ENCODE assay signal across 8 mouse cellular contexts in the genomic region with DNA sequence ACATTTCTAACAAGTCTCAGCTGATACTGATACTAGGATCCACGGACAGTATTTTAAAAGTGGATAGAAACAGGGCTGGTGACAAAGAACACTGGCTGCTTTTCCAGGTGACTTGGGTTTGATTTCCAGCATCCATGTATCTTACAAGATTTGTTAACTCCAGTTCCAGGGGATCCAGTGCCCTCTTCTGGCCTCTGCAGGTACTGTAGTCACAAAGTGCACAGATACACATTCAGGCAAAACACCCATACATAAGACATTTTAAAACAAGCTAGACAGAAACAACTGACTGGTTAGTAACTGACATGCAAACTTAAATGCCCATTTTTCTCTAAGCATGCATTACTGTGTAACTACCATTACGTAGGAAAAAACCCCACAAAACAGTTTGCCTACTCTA. TPM values are rescaled to one million over a fixed set of nuclear protein-coding genes. Genes with fewer than 3 reads are reported as not detected.
DNase-seq lines count a peak whose midpoint lies in the region; ATAC-seq and TF ChIP-seq lines count a peak whose summit lies in the region.

No protein-coding gene starts in this region.

- intact Hi-C loops in left cerebral cortex, postnatal 14 days (cut with DNase I) = no loop called here

- peaks cover 21% of the 10 kb centered on the region for H3K36me3 ChIP-seq in kidney, embryonic 16.5 days (ENCODE audit: insufficient read depth, low read length)
- peaks cover 12% of the 10 kb centered on the region for H3K36me3 ChIP-seq in midbrain, postnatal 0 days (ENCODE audit: insufficient read depth, low read length)

- no peak overlapping the region for H3K27ac ChIP-seq in kidney, embryonic 16.5 days (ENCODE audit: low read length)
- H3K27ac ChIP-seq in midbrain, postnatal 0 days (ENCODE audit: low read depth, low read length) = no peak overlapping the region

- 0 out of 2 replicates have a peak overlapping the region, but pooled peaks have one; percentile 77 for H3K4me2 ChIP-seq in kidney, embryonic 16.5 days (replicated peaks; ENCODE audit: low read depth, low read length)
- no peak overlapping the region for H3K4me2 ChIP-seq in midbrain, postnatal 0 days (ENCODE audit: low read depth, low read length, poor library complexity, severe bottlenecking)

- DNase-seq in left cerebral cortex, postnatal 14 days (ENCODE audit: low spot score in 2 of 2) = peak; percentile 39 to 67
- no peak for DNase-seq in left cerebral cortex, adult 9 months (ENCODE audit: low spot score in 2 of 2)
- peak; percentile 45 for DNase-seq in MN1 (ENCODE audit: low spot score)
- peak; percentile 48 to 78 for DNase-seq in cerebellum, postnatal 14 days
- DNase-seq in midbrain, postnatal 0 days (ENCODE audit: low spot score) = no peak
- no peak for DNase-seq in right cerebral cortex, postnatal 25 days

- no peak overlapping the region for H3K9ac ChIP-seq in kidney, embryonic 16.5 days (replicated peaks; ENCODE audit: low read length)
- H3K9ac ChIP-seq in midbrain, postnatal 0 days (replicated peaks; ENCODE audit: low read length, poor library complexity, severe bottlenecking) = no peak overlapping the region

- H3K9me3 ChIP-seq in kidney, embryonic 16.5 days (ENCODE audit: low read length) = no peaks in the 10 kb centered on the region
- H3K9me3 ChIP-seq in midbrain, postnatal 0 days (ENCODE audit: low read length) = no peaks in the 10 kb centered on the region

- no peaks in the 10 kb centered on the region; the same call in 1 of the 2 replicates for H3K27me3 ChIP-seq in kidney, embryonic 16.5 days (ENCODE audit: insufficient read depth, low read length)
- H3K27me3 ChIP-seq in midbrain, postnatal 0 days (ENCODE audit: insufficient read depth, low read length) = peaks cover 5% of the 10 kb centered on the region

- 89% methylated on average over 2 of the region's 2 CpGs for WGBS in kidney, embryonic 16.5 days
- WGBS in midbrain, postnatal 0 days = 91% methylated on average over 2 of the region's 2 CpGs

- H3K4me1 ChIP-seq in kidney, embryonic 16.5 days (ENCODE audit: insufficient read depth, low read length) = peaks cover 9% of the 10 kb centered on the region; the same call in 1 of the 2 replicates
- H3K4me1 ChIP-seq in midbrain, postnatal 0 days (ENCODE audit: insufficient read depth, low read length) = peaks cover 5% of the 10 kb centered on the region; the same call in 1 of the 2 replicates

- TF ChIP-seq CTCF in midbrain, postnatal 0 days (IDR thresholded peaks at IDR 0.05) = peak; percentile 69

- ATAC-seq in kidney, embryonic 16.5 days (ENCODE audit: low FRiP score, low TSS enrichment) = no peak
- no peak for ATAC-seq in midbrain, postnatal 0 days (ENCODE audit: low FRiP score)
- no peak for ATAC-seq in megakaryocyte-erythroid progenitor cell, adult 5-6 weeks (replicated peaks; ENCODE audit: low FRiP score, low TSS enrichment, poor library complexity, severe bottlenecking)

- H3K4me3 ChIP-seq in kidney, embryonic 16.5 days (ENCODE audit: low read length) = no peak overlapping the region
- no peak overlapping the region for H3K4me3 ChIP-seq in midbrain, postnatal 0 days (ENCODE audit: low read depth, low read length)

RNA-seq across cellular contexts. Expression of a gene that starts 1.1 kb away (rescaled TPM):
- total RNA-seq in left cerebral cortex, postnatal 14 days (2021) = 100 to 1,000 TPM in 1 of 2 experiments, 10 to 100 TPM in 1; 87.8 to 109 TPM
- 113 and 120 TPM in 2 replicates for polyA plus RNA-seq in kidney, embryonic 16.5 days (2015; fragmentation: Nextera tagmentation; extraction: Ambion mirVana)
- 90.2 and 141 TPM in 2 replicates for total RNA-seq in midbrain, postnatal 0 days (2014; rRNA removed)
- 62.4 and 63.7 TPM in 2 replicates for polyA plus RNA-seq in midbrain, postnatal 0 days (2015; fragmentation: Nextera tagmentation; extraction: Ambion mirVana)
- total RNA-seq in megakaryocyte-erythroid progenitor cell, adult 5-6 weeks (2014; fragmentation: Nextera tagmentation) = 99.9 and 104 TPM in 2 replicates
- 50.4 and 55.1 TPM in 2 replicates for total RNA-seq in megakaryocyte-erythroid progenitor cell, adult 5-6 weeks (2017)

RNA-seq across cellular contexts. Expression of a gene that starts 4.8 kb away (rescaled TPM):
- under 1 TPM; 0.47 to 0.64 TPM for total RNA-seq in left cerebral cortex, postnatal 14 days (2021)
- 0.92 and 1.2 TPM in 2 replicates for polyA plus RNA-seq in kidney, embryonic 16.5 days (2015; fragmentation: Nextera tagmentation; extraction: Ambion mirVana)
- total RNA-seq in midbrain, postnatal 0 days (2014; rRNA removed) = 0.09 and 0.33 TPM in 2 replicates
- polyA plus RNA-seq in midbrain, postnatal 0 days (2015; fragmentation: Nextera tagmentation; extraction: Ambion mirVana) = 0.12 and 0.28 TPM in 2 replicates
- total RNA-seq in megakaryocyte-erythroid progenitor cell, adult 5-6 weeks (2014; fragmentation: Nextera tagmentation) = not detected in 2 replicates
- total RNA-seq in megakaryocyte-erythroid progenitor cell, adult 5-6 weeks (2017) = 0.05 and 0.46 TPM in 2 replicates

RNA-seq across cellular contexts. Expression of a gene that starts 16.6 kb away (rescaled TPM):
- not detected for total RNA-seq in left cerebral cortex, postnatal 14 days (2021)
- polyA plus RNA-seq in kidney, embryonic 16.5 days (2015; fragmentation: Nextera tagmentation; extraction: Ambion mirVana) = 3.0 and 3.2 TPM in 2 replicates
- total RNA-seq in midbrain, postnatal 0 days (2014; rRNA removed) = not detected in 2 replicates
- polyA plus RNA-seq in midbrain, postnatal 0 days (2015; fragmentation: Nextera tagmentation; extraction: Ambion mirVana) = 0.56 TPM in 1 of 2 replicates, not detected in the other
- total RNA-seq in megakaryocyte-erythroid progenitor cell, adult 5-6 weeks (2014; fragmentation: Nextera tagmentation) = not detected in 2 replicates
- not detected in 2 replicates for total RNA-seq in megakaryocyte-erythroid progenitor cell, adult 5-6 weeks (2017)

RNA-seq across cellular contexts. Expression of a gene that starts 21.8 kb away (rescaled TPM):
- 10 to 100 TPM; 19.3 to 20.1 TPM for total RNA-seq in left cerebral cortex, postnatal 14 days (2021)
- 28.2 and 28.5 TPM in 2 replicates for polyA plus RNA-seq in kidney, embryonic 16.5 days (2015; fragmentation: Nextera tagmentation; extraction: Ambion mirVana)
- 21.0 and 22.8 TPM in 2 replicates for total RNA-seq in midbrain, postnatal 0 days (2014; rRNA removed)
- 23.0 and 23.7 TPM in 2 replicates for polyA plus RNA-seq in midbrain, postnatal 0 days (2015; fragmentation: Nextera tagmentation; extraction: Ambion mirVana)
- total RNA-seq in megakaryocyte-erythroid progenitor cell, adult 5-6 weeks (2014; fragmentation: Nextera tagmentation) = 6.7 and 8.6 TPM in 2 replicates
- total RNA-seq in megakaryocyte-erythroid progenitor cell, adult 5-6 weeks (2017) = 2.7 and 3.7 TPM in 2 replicates

RNA-seq across cellular contexts. Expression of a gene that starts 29.8 kb away (rescaled TPM):
- 10 to 100 TPM; 49.9 to 53.9 TPM for total RNA-seq in left cerebral cortex, postnatal 14 days (2021)
- polyA plus RNA-seq in kidney, embryonic 16.5 days (2015; fragmentation: Nextera tagmentation; extraction: Ambion mirVana) = 161 and 171 TPM in 2 replicates
- total RNA-seq in midbrain, postnatal 0 days (2014; rRNA removed) = 122 and 180 TPM in 2 replicates
- 186 and 195 TPM in 2 replicates for polyA plus RNA-seq in midbrain, postnatal 0 days (2015; fragmentation: Nextera tagmentation; extraction: Ambion mirVana)
- total RNA-seq in megakaryocyte-erythroid progenitor cell, adult 5-6 weeks (2014; fragmentation: Nextera tagmentation) = 202 and 239 TPM in 2 replicates
- total RNA-seq in megakaryocyte-erythroid progenitor cell, adult 5-6 weeks (2017) = 102 and 122 TPM in 2 replicates

Comparison
In these comparisons a context has a peak if more than half of its experiments do, and no peak if none do; other contexts are left out.
1. DNase-seq: peak in left cerebral cortex, postnatal 14 days (2 of 2), MN1 (single experiment) and cerebellum, postnatal 14 days (2 of 2); none in left cerebral cortex, adult 9 months (0 of 2), midbrain, postnatal 0 days (single experiment) and right cerebral cortex, postnatal 25 days (single experiment).